Mouse (Mus musculus): Measurements from ENCODE around the gene Gm28036. TPM values are rescaled to one million over a fixed set of nuclear protein-coding genes. Genes with fewer than 3 reads are reported as not detected.
"Not testable (repeated sequence)": the region's sequence is repeated elsewhere in the genome, so short reads cannot be mapped to it uniquely, and the experiment has no call there.

Gm28036 gene
- polyA plus RNA-seq, 1 experiment from 2014 or later, result 19.2 TPM

GRCm38 (mm10) chr2:156143367-156143766 is 16.5 kb upstream of the Gm28036 start:
- Histone ChIP-seq H3K36me3 (ENCODE audit: control insufficient read depth, insufficient read depth, low read length) (peaks cover 26% of the 10 kb centered on the region), H3K4me1 (ENCODE audit: control insufficient read depth, insufficient read depth, low read length) (no peaks in the 10 kb centered on the region), H3K27me3 (ENCODE audit: control insufficient read depth, insufficient read depth, low read length) (no peaks in the 10 kb centered on the region), H3K9me3 (ENCODE audit: control insufficient read depth, low read length) (no peaks in the 10 kb centered on the region), H3K27ac (replicated peaks; ENCODE audit: low read depth, low read length) (peak overlapping the region; percentile 94), H3K9ac (replicated peaks; ENCODE audit: low read length) (peak overlapping the region; percentile 75), H3K4me3 (replicated peaks; ENCODE audit: low read depth, low read length) (peak overlapping the region; percentile 81), H3K4me2 (ENCODE audit: low read length) (peak overlapping the region; percentile 56)
- DNase-seq (no peak), ATAC-seq (ENCODE audit: low FRiP score, low TSS enrichment) (no peak)
- WGBS, result 2% methylated on average over 16 of the region's 16 CpGs

GRCm38 (mm10) chr2:156142820-156143219 is 15.9 kb upstream of the Gm28036 start:
- 91% methylated on average over 2 of the region's 2 CpGs for WGBS
- ATAC-seq (ENCODE audit: low FRiP score, low TSS enrichment), result no peak
- no peaks in the 10 kb centered on the region for H3K4me1 ChIP-seq (ENCODE audit: control insufficient read depth, insufficient read depth, low read length)
- H3K9me3 ChIP-seq (ENCODE audit: control insufficient read depth, low read length), result no peaks in the 10 kb centered on the region
- H3K4me3 ChIP-seq (replicated peaks; ENCODE audit: low read depth, low read length), result peak overlapping the region; percentile 81; the same call in 1 of the 2 replicates
- H3K36me3 ChIP-seq (ENCODE audit: control insufficient read depth, insufficient read depth, low read length), result peaks cover 20% of the 10 kb centered on the region
- H3K27ac ChIP-seq (replicated peaks; ENCODE audit: low read depth, low read length), result no peak overlapping the region
- H3K27me3 ChIP-seq (ENCODE audit: control insufficient read depth, insufficient read depth, low read length), result no peaks in the 10 kb centered on the region
- H3K4me2 ChIP-seq (ENCODE audit: low read length), result peak overlapping the region; percentile 56
- H3K9ac ChIP-seq (replicated peaks; ENCODE audit: low read length), result no peak overlapping the region
- no peak for DNase-seq

GRCm38 (mm10) chr2:156135695-156136094 is 8.8 kb upstream of the Gm28036 start:
- ATAC-seq (ENCODE audit: low FRiP score, low TSS enrichment), result no peak
- WGBS, result 90% methylated on average over 6 of the region's 6 CpGs

GRCm38 (mm10) chr2:156134161-156134560 is 7.3 kb upstream of the Gm28036 start:
- no peak overlapping the region for H3K27ac ChIP-seq (replicated peaks; ENCODE audit: low read depth, low read length)
- 0 out of 2 replicates have a peak, but pooled peaks cover 5% of the 10 kb centered on the region for H3K36me3 ChIP-seq (ENCODE audit: control insufficient read depth, insufficient read depth, low read length)
- H3K4me3 ChIP-seq (replicated peaks; ENCODE audit: low read depth, low read length), result no peak overlapping the region
- ATAC-seq (ENCODE audit: low FRiP score, low TSS enrichment) (no peak), DNase-seq (no peak)
- no peaks in the 10 kb centered on the region for H3K27me3 ChIP-seq (ENCODE audit: control insufficient read depth, insufficient read depth, low read length)
- 90% methylated on average over 5 of the region's 5 CpGs for WGBS
- H3K4me1 ChIP-seq (ENCODE audit: control insufficient read depth, insufficient read depth, low read length), result no peaks in the 10 kb centered on the region
- H3K4me2 ChIP-seq (ENCODE audit: low read length), result no peak overlapping the region
- no peaks in the 10 kb centered on the region for H3K9me3 ChIP-seq (ENCODE audit: control insufficient read depth, low read length)
- no peak overlapping the region for H3K9ac ChIP-seq (replicated peaks; ENCODE audit: low read length)

More at GRCm38 (mm10) chr2:156135695-156136094, 8.8 kb upstream of the Gm28036 start:
- Histone ChIP-seq H3K9ac (replicated peaks; ENCODE audit: low read length) (no peak overlapping the region), H3K9me3 (ENCODE audit: control insufficient read depth, low read length) (no peaks in the 10 kb centered on the region), H3K4me2 (ENCODE audit: low read length) (no peak overlapping the region), H3K27me3 (ENCODE audit: control insufficient read depth, insufficient read depth, low read length) (no peaks in the 10 kb centered on the region), H3K4me1 (ENCODE audit: control insufficient read depth, insufficient read depth, low read length) (no peaks in the 10 kb centered on the region), H3K27ac (replicated peaks; ENCODE audit: low read depth, low read length) (no peak overlapping the region), H3K36me3 (ENCODE audit: control insufficient read depth, insufficient read depth, low read length) (0 out of 2 replicates have a peak, but pooled peaks cover 5% of the 10 kb centered on the region), H3K4me3 (replicated peaks; ENCODE audit: low read depth, low read length) (no peak overlapping the region)
- DNase-seq, result no peak

GRCm38 (mm10) chr2:156123731-156124130 is 3.2 kb downstream of the Gm28036 start:
- Histone ChIP-seq H3K27ac (replicated peaks; ENCODE audit: low read depth, low read length) (no peak overlapping the region), H3K4me2 (ENCODE audit: low read length) (no peak overlapping the region), H3K9ac (replicated peaks; ENCODE audit: low read length) (no peak overlapping the region), H3K27me3 (ENCODE audit: control insufficient read depth, insufficient read depth, low read length) (no peaks in the 10 kb centered on the region), H3K36me3 (ENCODE audit: control insufficient read depth, insufficient read depth, low read length) (peaks cover 23% of the 10 kb centered on the region), H3K4me1 (ENCODE audit: control insufficient read depth, insufficient read depth, low read length) (no peaks in the 10 kb centered on the region), H3K9me3 (ENCODE audit: control insufficient read depth, low read length) (no peaks in the 10 kb centered on the region), H3K4me3 (replicated peaks; ENCODE audit: low read depth, low read length) (no peak overlapping the region)
- ATAC-seq (ENCODE audit: low FRiP score, low TSS enrichment) (no peak), DNase-seq (no peak)
- 96% methylated on average over 5 of the region's 5 CpGs for WGBS

GRCm38 (mm10) chr2:156119566-156119965 is 7.3 kb downstream of the Gm28036 start:
- Histone ChIP-seq H3K36me3 (ENCODE audit: control insufficient read depth, insufficient read depth, low read length) (peaks cover 12% of the 10 kb centered on the region; the same call in 1 of the 2 replicates), H3K4me2 (ENCODE audit: low read length) (no peak overlapping the region), H3K4me1 (ENCODE audit: control insufficient read depth, insufficient read depth, low read length) (no peaks in the 10 kb centered on the region), H3K4me3 (replicated peaks; ENCODE audit: low read depth, low read length) (no peak overlapping the region), H3K9me3 (ENCODE audit: control insufficient read depth, low read length) (no peaks in the 10 kb centered on the region), H3K27me3 (ENCODE audit: control insufficient read depth, insufficient read depth, low read length) (no peaks in the 10 kb centered on the region), H3K9ac (replicated peaks; ENCODE audit: low read length) (no peak overlapping the region), H3K27ac (replicated peaks; ENCODE audit: low read depth, low read length) (no peak overlapping the region)
- ATAC-seq (ENCODE audit: low FRiP score, low TSS enrichment) (no peak), DNase-seq (no peak)

GRCm38 (mm10) chr2:156112080-156112423 is 14.8 kb downstream of the Gm28036 start:
- Histone ChIP-seq H3K4me2 (ENCODE audit: low read length) (peak overlapping the region; percentile 74), H3K9ac (replicated peaks; ENCODE audit: low read length) (peak overlapping the region; percentile 96; the same call in 1 of the 2 replicates), H3K4me1 (ENCODE audit: control insufficient read depth, insufficient read depth, low read length) (peaks cover 16% of the 10 kb centered on the region), H3K4me3 (replicated peaks; ENCODE audit: low read depth, low read length) (peak overlapping the region; percentile 97), H3K27ac (replicated peaks; ENCODE audit: low read depth, low read length) (peak overlapping the region; percentile 92)
- WGBS, result 19% methylated on average over 5 of the region's 5 CpGs
- not testable (repeated sequence) for H3K36me3 ChIP-seq (ENCODE audit: control insufficient read depth, insufficient read depth, low read length); DNase-seq; H3K27me3 ChIP-seq (ENCODE audit: control insufficient read depth, insufficient read depth, low read length); H3K9me3 ChIP-seq (ENCODE audit: control insufficient read depth, low read length); ATAC-seq (ENCODE audit: low FRiP score, low TSS enrichment)

- Histone ChIP-seq H3K9me3 (ENCODE audit: control insufficient read depth, low read length) (no peaks in the 10 kb centered on the region), H3K4me1 (ENCODE audit: control insufficient read depth, insufficient read depth, low read length) (peaks cover 16% of the 10 kb centered on the region), H3K4me3 (replicated peaks; ENCODE audit: low read depth, low read length) (peak within 1 kb of the TSS; percentile 97), H3K9ac (replicated peaks; ENCODE audit: low read length) (peak within 1 kb of the TSS; percentile 96), H3K27ac (replicated peaks; ENCODE audit: low read depth, low read length) (peak within 1 kb of the TSS; percentile 92), H3K36me3 (ENCODE audit: control insufficient read depth, insufficient read depth, low read length) (no peaks in the 10 kb centered on the region), H3K27me3 (ENCODE audit: control insufficient read depth, insufficient read depth, low read length) (no peaks in the 10 kb centered on the region), H3K4me2 (ENCODE audit: low read length) (peak within 1 kb of the TSS; percentile 74)
- peak; percentile 92 for ATAC-seq (ENCODE audit: low FRiP score, low TSS enrichment)
- peak; percentile 98 for DNase-seq
- under 1% methylated on average over 74 of the region's 74 CpGs for WGBS
Measured at GRCm38 (mm10) chr2:156111358-156112079, 15.4 kb downstream of the Gm28036 start, which contains the start of the genes Cpne1 and Rbm12. Cpne1 (minus strand) TSS chr2:156111965. Rbm12 (minus strand) TSS chr2:156111978.

All from midbrain, embryonic 14.5 days (tissue).